Mouse (Mus musculus): ENCODE measurements at regions not wholly inside any gene's neighbourhood (a gene's known extent, or its start where the extent isn't known, plus 50 kb on each side); places are given as distances from the start of the nearest gene placed in this dataset.
A peak's percentile ranks its signal among the peaks of the same experiment; 100 is the strongest.

DNA sequence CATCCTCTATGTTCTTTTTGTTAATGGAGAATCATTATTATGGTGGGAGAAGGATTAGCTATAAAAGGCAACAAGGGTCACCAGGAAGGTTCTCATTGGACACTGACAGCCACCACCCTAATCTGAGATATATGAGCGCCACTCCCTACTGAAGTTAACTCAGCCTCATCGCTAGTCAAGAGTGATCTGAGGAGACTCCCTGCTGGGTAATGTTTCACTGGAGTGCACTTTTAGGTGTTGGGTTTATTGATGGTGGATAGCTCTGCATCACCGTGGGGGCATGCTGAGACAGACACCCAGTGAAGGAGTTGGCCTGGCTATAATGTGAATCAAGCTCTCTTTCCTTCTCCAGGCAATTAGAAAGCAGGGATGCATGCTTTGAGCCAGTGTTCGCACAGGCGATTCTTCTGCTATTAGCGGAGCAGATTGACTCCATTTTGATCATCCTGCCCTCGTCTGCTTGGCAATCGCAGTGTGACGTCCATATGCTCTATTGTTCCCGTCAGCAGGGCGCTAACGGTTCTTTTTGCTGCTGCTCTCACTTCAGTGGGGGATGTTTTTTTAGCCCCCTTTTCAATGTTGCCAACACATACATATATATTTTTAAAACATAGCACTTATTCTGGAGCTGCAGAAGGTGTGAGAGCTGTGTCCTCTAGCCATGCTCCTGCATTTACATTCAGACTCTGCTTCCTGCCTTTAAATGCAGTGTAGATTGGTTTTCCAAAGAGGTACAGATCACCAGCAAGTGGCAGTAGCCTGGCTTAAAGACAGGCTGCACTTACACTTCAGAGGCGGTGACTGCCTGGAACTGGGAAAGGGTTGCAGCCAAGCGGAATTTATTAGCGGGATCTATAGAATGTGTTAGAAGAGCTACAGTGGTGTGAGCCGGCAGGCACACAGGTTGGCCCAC is 263.9 kb upstream of the Dph6 start:
- ATAC-seq (ENCODE audit: low FRiP score, low read depth), result peak; percentile 61; the same call in 1 of the 2 replicates
- no peaks in the 10 kb centered on the region for H3K27me3 ChIP-seq (replicated peaks)
- no peaks in the 10 kb centered on the region for H3K36me3 ChIP-seq
- H3K4me3 ChIP-seq, result no peak overlapping the region
- no peak overlapping the region for H3K27ac ChIP-seq
- H3K4me1 ChIP-seq, result no peaks in the 10 kb centered on the region
- WGBS, result 54% methylated on average over 16 of the region's 16 CpGs
- no peak overlapping the region; the same call in 1 of the 2 replicates for H3K4me2 ChIP-seq (replicated peaks)
- H3K9ac ChIP-seq, result no peak overlapping the region
- H3K9me3 ChIP-seq, result no peaks in the 10 kb centered on the region

DNA sequence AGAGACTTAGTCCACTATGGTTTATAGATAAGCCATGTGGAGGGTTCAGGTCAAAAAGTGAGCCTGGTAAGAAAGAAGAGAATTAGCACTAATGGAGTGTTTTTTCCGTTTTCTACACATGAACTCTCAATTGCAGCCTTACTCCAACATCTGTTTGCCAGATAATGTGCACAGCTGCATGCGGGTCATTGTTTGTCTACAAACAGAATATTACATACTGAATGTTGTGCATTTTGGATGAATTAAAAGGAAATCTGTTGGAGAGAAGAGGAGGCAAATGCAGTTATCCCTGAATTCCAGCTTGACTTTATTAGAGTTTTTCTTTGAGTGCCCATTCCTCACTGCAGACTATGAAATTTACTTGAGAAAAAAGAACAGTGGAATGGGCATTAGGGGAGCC is 269.1 kb upstream of the Dph6 start:
- H3K27me3 ChIP-seq (replicated peaks), result no peaks in the 10 kb centered on the region
- H3K4me1 ChIP-seq, result no peaks in the 10 kb centered on the region
- H3K9me3 ChIP-seq, result no peaks in the 10 kb centered on the region
- H3K4me2 ChIP-seq (replicated peaks), result no peak overlapping the region
- H3K36me3 ChIP-seq, result no peaks in the 10 kb centered on the region
- 84% methylated on average over 2 of the region's 2 CpGs for WGBS
- no peak overlapping the region for H3K4me3 ChIP-seq
- H3K27ac ChIP-seq, result no peak overlapping the region
- no peak for ATAC-seq (ENCODE audit: low FRiP score, low read depth)
- no peak overlapping the region for H3K9ac ChIP-seq

DNA sequence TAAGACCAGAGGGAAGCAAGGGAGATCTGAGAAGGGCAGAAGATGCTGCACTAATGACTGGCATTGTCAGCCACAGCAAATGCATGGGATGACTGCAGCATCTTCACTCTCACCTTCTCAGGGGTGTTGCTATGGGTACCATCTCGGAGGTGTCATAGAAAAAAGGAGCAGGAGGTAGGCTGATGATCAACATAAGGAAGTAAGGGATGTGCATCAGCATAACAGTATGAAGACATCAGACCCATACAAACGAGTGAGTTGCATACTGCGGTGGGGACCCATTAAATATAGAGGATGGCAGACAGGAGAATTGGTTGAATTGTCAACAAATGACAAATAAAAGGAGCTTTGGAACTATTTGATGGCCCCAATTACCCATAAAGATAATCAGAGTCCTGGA is 280.7 kb upstream of the Dph6 start:
- no peak overlapping the region for H3K4me2 ChIP-seq (replicated peaks)
- ATAC-seq (ENCODE audit: low FRiP score, low read depth), result no peak
- no peaks in the 10 kb centered on the region for H3K4me1 ChIP-seq
- H3K4me3 ChIP-seq, result no peak overlapping the region
- no peaks in the 10 kb centered on the region for H3K9me3 ChIP-seq
- H3K27ac ChIP-seq, result no peak overlapping the region
- H3K36me3 ChIP-seq, result no peaks in the 10 kb centered on the region
- no peaks in the 10 kb centered on the region for H3K27me3 ChIP-seq (replicated peaks)
- no peak overlapping the region for H3K9ac ChIP-seq
- 49% methylated on average over 3 of the region's 3 CpGs for WGBS

DNA sequence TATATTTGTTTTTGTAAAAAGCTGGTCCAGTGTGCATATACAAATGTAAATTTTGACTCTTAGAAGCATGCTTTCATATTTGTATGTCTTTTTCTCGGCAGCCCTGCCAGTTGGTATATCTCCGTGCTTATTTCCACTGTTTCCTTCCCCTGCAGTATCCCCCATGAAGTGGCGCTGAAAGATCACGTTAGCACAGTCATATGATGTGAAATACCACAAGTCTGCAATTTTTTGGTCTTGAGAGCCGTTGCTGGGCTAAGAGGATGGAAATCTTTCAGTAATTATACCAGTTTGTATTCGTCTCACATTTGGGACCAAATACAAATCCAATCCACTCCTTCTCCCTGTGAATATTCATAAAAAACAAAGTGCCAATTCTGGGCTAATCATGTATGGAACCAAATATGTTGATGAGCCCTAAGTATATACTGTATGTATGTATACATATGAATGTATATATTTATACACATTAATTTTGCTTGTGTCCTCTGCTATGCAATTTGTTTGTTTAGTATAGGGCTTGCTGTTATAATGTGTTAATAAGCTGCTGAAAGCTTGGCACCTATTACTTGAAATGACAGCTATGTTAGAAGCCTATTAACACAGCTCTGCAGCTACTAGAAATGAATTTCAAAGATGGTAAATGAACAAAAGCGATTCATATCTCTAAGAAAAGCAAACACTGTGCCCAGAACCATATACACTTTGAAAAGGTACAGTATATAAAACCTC is 283.8 kb upstream of the Dph6 start:
- no peaks in the 10 kb centered on the region for H3K36me3 ChIP-seq
- no peak overlapping the region for H3K4me3 ChIP-seq
- ATAC-seq (ENCODE audit: low FRiP score, low read depth), result no peak
- H3K27ac ChIP-seq, result no peak overlapping the region
- no peak overlapping the region for H3K9ac ChIP-seq
- no peaks in the 10 kb centered on the region for H3K9me3 ChIP-seq
- no peaks in the 10 kb centered on the region for H3K27me3 ChIP-seq (replicated peaks)
- WGBS, result 76% methylated on average over 7 of the region's 7 CpGs
- no peaks in the 10 kb centered on the region for H3K4me1 ChIP-seq
- no peak overlapping the region for H3K4me2 ChIP-seq (replicated peaks)

DNA sequence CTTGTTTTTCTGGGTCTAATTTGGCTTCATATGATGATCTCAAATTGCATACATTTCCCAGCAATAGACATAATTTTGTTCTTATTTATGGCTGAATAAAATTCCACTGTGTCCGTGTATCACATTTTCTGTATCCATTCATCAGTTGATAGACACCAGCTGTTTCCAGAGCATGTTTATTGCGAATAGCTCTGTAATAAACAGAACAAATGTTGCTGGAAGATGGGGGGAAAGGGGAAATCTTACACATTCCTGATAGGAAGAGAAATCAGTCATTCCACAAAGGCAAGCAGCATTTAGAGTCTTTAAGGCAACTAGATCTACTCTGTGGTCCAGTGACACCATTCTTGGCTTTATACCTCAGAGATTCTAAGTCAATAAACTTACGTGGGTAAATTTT is 311.3 kb upstream of the Dph6 start:
- WGBS, result 82% methylated on average over 3 of the region's 3 CpGs
- H3K36me3 ChIP-seq, result no peaks in the 10 kb centered on the region
- no peaks in the 10 kb centered on the region for H3K9me3 ChIP-seq
- no peaks in the 10 kb centered on the region for H3K27me3 ChIP-seq (replicated peaks)
- H3K9ac ChIP-seq, result no peak overlapping the region
- H3K4me2 ChIP-seq (replicated peaks), result no peak overlapping the region
- no peak overlapping the region for H3K4me3 ChIP-seq
- ATAC-seq (ENCODE audit: low FRiP score, low read depth), result no peak
- H3K4me1 ChIP-seq, result no peaks in the 10 kb centered on the region
- no peak overlapping the region for H3K27ac ChIP-seq

DNA sequence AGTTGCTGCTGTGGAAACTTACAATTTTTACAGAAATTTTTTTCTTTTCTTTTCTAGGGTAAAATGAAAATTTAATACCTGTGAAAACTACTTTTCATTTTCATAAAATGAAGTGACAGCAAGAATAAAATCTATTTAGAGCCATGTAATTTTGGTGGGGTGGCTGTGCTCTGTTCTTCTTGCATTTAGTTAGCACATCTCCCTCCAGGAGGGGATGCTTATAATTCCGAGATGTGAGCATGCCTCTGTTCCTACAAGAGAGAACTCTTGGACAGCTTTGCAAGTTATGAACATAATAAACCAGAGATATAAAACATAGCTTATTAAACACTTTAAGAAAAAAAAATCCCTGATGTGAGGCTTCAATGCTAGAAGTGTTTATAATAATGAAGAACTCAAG is 313.9 kb upstream of the Dph6 start:
- no peaks in the 10 kb centered on the region for H3K27me3 ChIP-seq (replicated peaks)
- no peaks in the 10 kb centered on the region for H3K36me3 ChIP-seq
- ATAC-seq (ENCODE audit: low FRiP score, low read depth), result no peak
- H3K4me2 ChIP-seq (replicated peaks), result no peak overlapping the region
- no peaks in the 10 kb centered on the region for H3K9me3 ChIP-seq
- H3K4me1 ChIP-seq, result no peaks in the 10 kb centered on the region
- no peak overlapping the region for H3K4me3 ChIP-seq
- no peak overlapping the region for H3K27ac ChIP-seq
- 64% methylated on average over 1 of the region's 1 CpGs for WGBS
- H3K9ac ChIP-seq, result no peak overlapping the region

DNA sequence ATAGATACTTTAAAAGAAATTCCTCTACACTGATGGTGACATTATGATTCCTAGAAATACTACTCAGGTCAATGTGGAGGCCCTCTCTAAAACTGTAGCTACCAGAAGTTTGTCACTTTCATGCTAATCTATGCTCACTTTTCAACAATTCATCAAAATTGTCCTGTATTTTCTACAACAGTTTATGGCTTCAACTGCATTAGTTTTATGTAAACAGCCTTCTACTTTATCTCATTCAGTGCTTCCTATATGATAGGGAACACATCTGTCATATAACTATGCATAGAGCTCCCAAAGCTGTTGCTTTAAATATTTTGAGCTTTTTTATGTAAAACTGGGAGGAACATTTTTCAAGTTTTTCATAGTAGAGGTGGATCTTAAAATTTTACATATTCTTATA is 338.7 kb upstream of the Dph6 start:
- no peak for ATAC-seq (ENCODE audit: low FRiP score, low read depth)
- H3K9me3 ChIP-seq, result no peaks in the 10 kb centered on the region
- H3K4me3 ChIP-seq, result no peak overlapping the region
- no peaks in the 10 kb centered on the region for H3K4me1 ChIP-seq
- no peak overlapping the region for H3K27ac ChIP-seq
- no peaks in the 10 kb centered on the region for H3K36me3 ChIP-seq
- no peaks in the 10 kb centered on the region for H3K27me3 ChIP-seq (replicated peaks)
- H3K9ac ChIP-seq, result no peak overlapping the region
- no peak overlapping the region for H3K4me2 ChIP-seq (replicated peaks)

DNA sequence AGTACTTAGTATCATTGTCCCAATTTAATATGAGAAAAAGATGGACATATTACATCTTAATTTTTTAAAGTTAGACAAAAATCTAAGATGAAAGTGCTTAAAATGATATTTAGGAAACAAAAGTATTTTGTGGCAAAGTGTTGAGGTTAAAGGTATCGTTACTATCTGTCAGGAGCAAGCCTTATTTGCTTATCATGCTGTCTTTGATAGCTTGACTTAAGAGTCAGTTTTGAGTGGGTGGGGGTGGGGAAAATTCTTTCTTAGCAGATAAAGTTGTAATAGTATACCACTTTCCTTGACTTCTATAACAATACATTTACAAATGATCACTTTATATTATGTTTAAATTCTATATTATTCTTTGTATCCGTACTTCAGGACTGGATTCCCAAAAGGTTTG is 339.1 kb upstream of the Dph6 start:
- no peaks in the 10 kb centered on the region for H3K4me1 ChIP-seq
- no peak overlapping the region for H3K27ac ChIP-seq
- H3K27me3 ChIP-seq (replicated peaks), result no peaks in the 10 kb centered on the region
- H3K4me2 ChIP-seq (replicated peaks), result no peak overlapping the region
- no peak for ATAC-seq (ENCODE audit: low FRiP score, low read depth)
- H3K9ac ChIP-seq, result no peak overlapping the region
- H3K9me3 ChIP-seq, result no peaks in the 10 kb centered on the region
- WGBS, result 93% methylated on average over 2 of the region's 2 CpGs
- H3K36me3 ChIP-seq, result no peaks in the 10 kb centered on the region
- no peak overlapping the region for H3K4me3 ChIP-seq

DNA sequence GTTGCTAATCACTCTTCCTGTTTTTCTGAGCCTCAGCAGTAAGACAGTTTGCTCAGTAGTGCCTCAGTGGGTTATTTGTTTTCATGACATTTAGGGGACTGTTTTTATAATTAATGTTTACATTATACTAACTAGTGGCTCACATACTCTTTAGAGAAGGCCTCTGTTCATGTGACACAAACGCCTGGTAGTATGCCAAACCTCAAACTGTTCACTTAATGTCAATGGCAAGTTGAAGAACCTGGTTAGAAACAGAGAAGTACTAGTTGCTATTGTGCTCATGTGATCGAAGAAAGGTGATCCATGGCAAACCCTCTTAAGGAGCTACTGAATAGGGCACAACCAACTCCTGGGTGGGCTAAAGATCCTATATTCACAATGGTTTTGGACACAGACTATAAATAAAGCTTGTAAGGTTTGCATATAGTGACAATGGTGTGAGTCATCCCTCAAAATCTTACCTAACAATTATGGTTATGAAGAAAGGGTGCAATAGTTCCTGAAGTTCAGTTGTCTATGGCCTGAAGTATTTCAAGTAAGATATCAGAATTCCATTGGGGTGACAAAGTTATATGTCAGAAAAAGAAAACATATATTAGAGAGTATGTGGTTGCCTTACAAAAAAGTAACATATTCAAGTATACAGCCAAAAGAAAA is 340.1 kb upstream of the Dph6 start:
- no peak for ATAC-seq (ENCODE audit: low FRiP score, low read depth)
- H3K9ac ChIP-seq, result no peak overlapping the region
- H3K4me1 ChIP-seq, result no peaks in the 10 kb centered on the region
- no peaks in the 10 kb centered on the region for H3K36me3 ChIP-seq
- no peaks in the 10 kb centered on the region for H3K9me3 ChIP-seq
- H3K27ac ChIP-seq, result no peak overlapping the region
- 78% methylated on average over 2 of the region's 2 CpGs for WGBS
- H3K4me2 ChIP-seq (replicated peaks), result no peak overlapping the region
- H3K4me3 ChIP-seq, result no peak overlapping the region
- no peaks in the 10 kb centered on the region for H3K27me3 ChIP-seq (replicated peaks)

DNA sequence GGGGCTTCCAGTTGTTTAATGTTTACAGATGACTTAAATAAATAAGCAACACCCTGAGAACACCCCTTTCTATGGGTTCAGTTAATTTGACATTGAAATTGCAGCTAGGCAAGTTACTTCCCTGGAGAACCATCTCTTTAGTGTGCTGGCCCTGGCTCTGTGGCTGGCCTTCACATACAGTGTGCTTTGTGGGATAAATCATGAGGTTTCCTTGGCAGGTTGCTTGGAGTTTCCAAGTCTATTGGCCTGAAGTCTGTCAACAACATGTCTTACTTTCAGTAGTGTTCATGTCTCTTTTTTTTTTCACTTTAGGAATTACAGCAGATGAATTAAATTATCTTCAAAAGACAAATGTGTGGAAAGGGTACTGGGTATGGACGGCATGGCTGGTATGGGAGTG is 359.2 kb upstream of the Dph6 start:
- Histone ChIP-seq H3K4me1 (no peaks in the 10 kb centered on the region), H3K9ac (no peak overlapping the region), H3K9me3 (no peaks in the 10 kb centered on the region), H3K4me3 (no peak overlapping the region), H3K27me3 (replicated peaks) (no peaks in the 10 kb centered on the region), H3K36me3 (no peaks in the 10 kb centered on the region), H3K4me2 (replicated peaks) (no peak overlapping the region), H3K27ac (no peak overlapping the region)
- WGBS, result 93% methylated on average over 1 of the region's 1 CpGs
- ATAC-seq (ENCODE audit: low FRiP score, low read depth), result no peak

DNA sequence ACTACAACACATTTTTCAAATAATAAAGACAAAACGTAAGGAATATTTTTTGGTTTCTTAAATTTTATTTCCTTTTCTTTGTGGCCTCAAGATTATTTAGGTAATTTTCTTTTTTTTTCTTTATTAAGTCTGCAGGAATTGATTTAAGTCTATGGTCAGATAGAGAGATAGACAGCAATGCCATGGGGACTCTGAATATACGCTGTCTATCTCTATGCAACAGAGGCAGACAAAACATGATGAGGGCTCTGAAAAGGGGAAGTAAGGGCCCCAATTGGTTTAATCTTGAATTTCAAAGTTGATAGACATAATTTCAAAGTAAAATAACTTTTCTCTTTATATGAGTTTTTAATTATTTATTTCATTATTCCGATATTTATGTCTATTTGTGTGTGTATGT is 372.0 kb upstream of the Dph6 start:
- ATAC-seq (ENCODE audit: low FRiP score, low read depth), result no peak
- no peaks in the 10 kb centered on the region for H3K36me3 ChIP-seq
- H3K4me2 ChIP-seq (replicated peaks), result no peak overlapping the region
- no peak overlapping the region for H3K4me3 ChIP-seq
- 92% methylated on average over 3 of the region's 3 CpGs for WGBS
- H3K9ac ChIP-seq, result no peak overlapping the region
- H3K9me3 ChIP-seq, result no peaks in the 10 kb centered on the region
- no peaks in the 10 kb centered on the region for H3K27me3 ChIP-seq (replicated peaks)
- no peak overlapping the region for H3K27ac ChIP-seq
- no peaks in the 10 kb centered on the region for H3K4me1 ChIP-seq

DNA sequence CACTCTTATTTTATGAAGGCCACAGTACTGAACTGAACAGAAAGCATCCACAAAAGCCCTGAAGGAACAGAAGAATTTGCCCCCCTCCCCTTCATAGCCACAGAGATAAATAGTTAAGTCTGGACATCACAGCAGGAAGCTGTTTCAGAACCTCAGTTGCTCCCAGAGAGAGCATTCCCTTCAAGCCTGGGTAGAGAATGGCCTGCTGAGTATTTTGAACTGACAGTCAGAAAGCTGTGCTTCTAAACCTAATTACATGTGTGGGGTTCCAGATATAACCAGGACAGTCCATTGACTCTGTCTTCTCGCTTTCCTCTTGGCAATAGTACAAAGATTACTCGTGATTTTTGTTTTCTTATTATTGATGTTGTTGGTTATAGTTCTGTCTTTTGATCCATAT is 376.4 kb upstream of the Dph6 start:
- 60% methylated on average over 2 of the region's 2 CpGs for WGBS
- no peak for ATAC-seq (ENCODE audit: low FRiP score, low read depth)

More for the DNA sequence above, 376.4 kb upstream of the Dph6 start:
- Histone ChIP-seq H3K27ac (no peak overlapping the region), H3K4me1 (no peaks in the 10 kb centered on the region), H3K27me3 (replicated peaks) (no peaks in the 10 kb centered on the region), H3K9me3 (no peaks in the 10 kb centered on the region), H3K4me3 (no peak overlapping the region), H3K36me3 (no peaks in the 10 kb centered on the region), H3K9ac (no peak overlapping the region), H3K4me2 (replicated peaks) (no peak overlapping the region)

All from neural tube, embryonic 12.5 days (tissue).